Mouse (Mus musculus) thymus, postnatal 4 days (tissue): Measurements from ENCODE around the gene Itgb7.
"Not testable (repeated sequence)": the region's sequence is repeated elsewhere in the genome, so short reads cannot be mapped to it uniquely, and the experiment has no call there.

Experiments used
- DNase-seq: peaks from one replicate; pipeline ENCODE4 v3.0.0; 2021

Itgb7 gene

DNA sequence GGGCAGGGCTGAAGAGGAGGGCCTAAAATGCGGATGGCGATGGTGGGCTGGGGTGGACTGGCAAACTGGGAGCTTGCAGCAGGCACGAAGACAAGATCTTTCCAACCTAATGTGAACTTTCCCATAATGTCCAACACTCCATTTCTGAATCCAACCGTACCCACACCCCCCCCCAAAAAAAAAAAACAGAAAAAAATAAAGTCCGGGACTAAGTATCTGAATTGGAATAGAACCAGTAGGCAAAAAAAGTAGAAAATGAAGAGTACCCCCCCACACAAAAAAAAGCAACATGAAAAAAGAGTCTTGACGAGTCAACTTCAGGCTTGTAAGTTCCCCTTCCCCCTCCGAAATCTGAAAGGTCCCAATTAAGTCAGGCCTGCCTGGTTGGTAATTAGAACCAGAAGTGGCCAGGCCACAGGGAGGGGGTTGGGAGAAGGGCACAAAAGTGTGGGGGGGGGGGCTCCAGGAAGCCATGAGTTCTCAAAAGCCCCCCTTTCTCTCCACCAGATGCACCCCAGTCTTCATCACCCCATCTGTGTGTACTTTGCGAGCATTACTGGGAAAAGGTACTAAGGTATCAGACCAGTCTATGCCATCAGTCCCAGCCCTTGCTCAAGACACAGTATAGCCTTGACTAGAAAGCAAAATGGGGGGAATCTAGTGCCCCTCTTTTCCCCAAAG lies 16.5 kb upstream of the Itgb7 start:
- no peak for DNase-seq

GRCm38 (mm10) chr15:102247252-102248130 lies 15.7 kb upstream of the Itgb7 start:
- peak; percentile 68 for DNase-seq

- peak; percentile 75 for DNase-seq
Observed at GRCm38 (mm10) chr15:102246866-102247251, 15.1 kb upstream of the Itgb7 start.

DNA sequence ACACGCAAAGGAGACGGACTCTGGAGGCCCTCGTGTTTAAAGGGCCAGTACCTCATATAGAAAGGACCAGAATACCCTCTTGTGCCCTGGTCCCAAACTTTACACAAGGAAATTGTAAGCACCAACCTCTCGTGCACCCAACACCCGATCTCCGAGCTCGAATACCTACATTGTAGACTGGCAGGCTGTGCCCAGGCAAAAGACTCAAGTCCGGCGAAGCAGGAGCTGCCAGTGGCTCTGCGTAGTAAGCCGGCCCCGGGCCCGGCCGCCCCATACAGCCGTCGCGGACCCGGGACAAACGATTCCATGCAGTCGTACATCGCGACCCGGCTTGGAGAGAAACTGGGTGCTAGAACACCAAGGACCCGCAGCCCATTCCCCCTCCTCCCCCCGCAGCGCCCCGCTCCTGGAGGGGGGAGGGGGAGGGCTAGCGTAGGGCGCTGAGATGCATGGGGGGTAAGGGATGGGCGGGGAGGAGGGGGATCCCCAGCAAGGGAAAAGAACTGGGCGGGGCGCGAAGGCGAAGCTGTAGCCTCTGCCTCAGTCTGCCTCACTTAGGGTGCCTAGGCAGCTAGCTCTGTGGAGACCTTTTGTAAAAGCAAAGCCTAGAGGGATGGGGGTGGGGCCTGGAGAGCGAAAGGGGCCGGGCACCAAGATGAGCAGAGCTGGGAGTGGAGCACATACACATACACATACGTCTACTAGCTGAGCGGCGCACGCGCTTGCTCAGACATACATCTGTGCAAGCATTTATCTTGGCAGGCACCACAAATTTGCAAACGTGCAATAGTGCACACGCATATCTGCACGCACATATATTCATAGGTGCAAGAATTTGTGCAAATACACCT lies 14.4 kb upstream of the Itgb7 start:
- DNase-seq, result peak; percentile 71

GRCm38 (mm10) chr15:102245461-102245881 lies 13.7 kb upstream of the Itgb7 start:
- DNase-seq, result no peak

DNA sequence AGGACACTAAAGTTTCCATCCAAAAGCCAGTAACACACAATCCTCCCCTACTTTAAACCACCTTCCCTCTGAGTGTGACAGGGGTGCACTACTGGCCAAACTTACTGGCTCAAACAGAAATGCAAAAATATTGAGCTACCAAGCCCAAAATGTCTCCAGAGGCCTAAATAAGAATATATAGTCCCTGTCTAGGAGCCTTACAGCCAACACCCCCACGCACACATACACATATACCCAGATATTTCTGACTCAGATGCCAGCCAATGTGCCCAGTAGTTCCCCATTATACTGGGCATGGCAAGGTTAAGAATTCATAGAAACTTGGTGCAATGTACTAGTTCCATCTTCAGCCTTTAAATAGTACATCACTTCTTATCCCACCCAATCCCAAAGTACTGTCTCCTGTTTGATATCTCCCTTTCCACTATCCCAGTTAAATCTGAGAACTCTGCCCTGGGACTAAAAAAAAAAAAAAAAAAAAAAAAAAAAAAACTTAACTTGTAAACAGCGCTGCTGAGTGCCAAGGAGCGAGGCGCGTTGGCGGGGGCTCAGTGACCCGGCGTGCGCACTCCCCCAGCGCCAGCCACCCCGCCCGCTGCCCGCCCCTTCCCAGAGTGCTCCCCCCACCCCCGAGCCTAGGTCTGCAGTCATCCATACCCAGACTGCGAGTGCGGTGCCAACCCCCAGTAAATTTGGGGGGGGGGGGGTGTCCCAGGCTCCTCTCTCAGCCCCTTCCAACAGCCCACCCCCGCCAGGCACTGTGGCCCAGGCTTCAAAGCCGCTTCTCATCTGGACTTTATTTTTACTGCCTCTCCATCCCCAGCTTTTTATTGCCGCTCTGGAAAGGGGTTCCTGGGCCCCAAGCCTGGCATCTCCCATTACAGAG lies 12.8 kb upstream of the Itgb7 start:
- DNase-seq, result no peak

DNA sequence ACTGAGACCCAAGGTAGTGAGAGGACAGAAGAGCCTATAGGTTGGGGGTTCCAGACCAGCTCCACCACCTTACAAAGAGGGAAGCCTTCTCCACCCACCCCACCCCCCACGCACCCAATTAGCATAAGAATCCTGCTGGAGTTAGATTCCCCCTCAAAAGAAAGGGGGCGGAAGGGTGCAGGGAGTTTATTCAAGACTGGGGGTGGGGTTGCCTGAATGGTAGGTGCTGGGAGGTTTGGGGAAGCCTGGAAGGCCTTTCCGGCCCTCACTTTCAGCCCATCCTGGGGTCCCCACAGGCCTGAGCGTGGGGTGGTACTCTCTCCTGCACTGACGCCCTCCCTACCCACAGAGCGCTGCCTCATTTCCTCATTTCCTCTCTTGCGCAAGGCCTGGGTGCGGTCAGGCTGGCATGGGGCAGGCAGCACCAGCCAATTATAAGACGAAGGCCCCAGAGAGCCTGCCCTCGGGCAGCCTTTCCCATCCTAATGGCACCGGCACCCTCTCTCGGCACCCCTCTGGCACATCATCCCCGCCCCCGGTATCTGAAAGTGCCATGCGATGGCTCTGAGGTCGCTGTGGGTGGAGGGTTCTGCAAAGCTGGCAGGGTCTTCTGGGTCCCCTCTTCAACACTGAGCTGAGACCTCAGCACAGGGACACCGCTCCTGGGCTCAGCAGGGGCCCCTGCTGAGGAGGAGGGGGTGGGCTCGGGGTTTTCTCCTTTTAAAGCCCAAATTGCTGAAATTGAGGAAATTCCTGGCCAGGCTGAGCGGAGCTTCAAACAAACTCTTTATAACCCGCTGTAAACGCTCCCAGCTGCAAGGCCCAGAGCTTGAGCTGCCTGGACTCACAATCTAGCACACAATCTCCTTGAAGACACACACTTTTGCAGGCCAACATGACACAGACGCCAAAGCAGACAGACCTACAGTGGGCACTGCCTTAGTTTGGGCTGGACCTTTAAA lies 11.8 kb upstream of the Itgb7 start:
- peak; percentile 39 for DNase-seq

DNA sequence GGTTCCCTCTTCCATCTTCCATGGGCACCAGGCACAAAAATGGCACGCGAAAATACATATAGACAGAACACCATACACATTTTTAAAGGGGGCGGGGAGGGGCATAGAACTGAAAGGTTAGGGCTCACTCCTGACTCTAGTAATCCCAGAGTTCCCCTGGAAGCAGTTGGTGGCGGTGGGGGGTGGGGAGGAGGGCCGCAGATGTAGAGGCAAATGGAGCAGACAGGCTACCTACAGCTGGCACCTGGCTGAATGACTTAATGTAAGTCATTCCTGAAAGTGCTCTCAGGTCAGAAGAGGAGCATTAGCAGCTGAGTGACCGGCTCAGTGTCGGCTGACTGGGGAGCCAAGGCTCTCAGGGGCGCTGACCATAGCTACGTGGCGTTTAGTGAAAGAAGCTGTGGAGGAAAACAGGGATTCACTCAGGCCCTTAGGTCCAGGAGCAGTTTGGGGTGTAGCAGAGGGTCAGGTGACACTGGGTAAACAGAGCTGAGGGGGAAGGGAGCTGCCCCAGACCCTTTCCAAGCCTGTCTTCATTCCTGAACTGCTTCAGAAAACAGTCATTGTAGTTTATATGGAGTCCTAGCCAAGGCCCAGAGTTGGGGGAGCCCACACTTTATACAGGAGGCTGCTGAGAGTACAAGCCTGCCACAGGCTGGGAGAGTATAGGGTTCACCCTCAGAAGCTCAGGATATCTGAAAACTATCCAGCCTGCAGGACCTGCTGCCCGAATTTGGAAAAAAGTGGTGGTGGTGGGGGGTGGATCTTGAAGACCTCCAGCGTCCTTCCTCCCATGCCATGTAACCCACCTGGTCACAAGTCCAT lies 10.9 kb upstream of the Itgb7 start:
- DNase-seq, result no peak

- peak; percentile 8 for DNase-seq
Observed at GRCm38 (mm10) chr15:102240607-102241006, 8.9 kb upstream of the Itgb7 start.

DNA sequence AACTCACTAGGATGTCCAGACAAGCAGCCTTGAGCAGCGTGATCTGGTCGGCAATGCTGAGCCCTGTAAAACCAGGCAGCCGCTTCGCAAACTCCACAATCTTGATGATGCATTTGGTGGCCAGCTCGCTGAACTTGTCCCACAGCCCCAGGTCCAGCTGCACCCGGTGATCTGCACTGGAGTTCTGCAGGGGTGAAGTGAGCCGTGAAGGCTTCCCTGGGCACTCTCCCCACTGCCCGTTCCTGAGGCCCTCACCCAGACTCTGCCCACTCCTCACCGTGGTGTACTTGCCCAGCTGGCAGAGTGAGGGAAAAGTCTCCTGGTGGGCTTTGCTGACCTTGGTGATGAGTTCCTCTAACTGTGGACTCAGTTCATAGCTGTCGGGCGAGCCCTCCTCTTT lies 8.1 kb upstream of the Itgb7 start:
- DNase-seq, result peak; percentile 9

DNA sequence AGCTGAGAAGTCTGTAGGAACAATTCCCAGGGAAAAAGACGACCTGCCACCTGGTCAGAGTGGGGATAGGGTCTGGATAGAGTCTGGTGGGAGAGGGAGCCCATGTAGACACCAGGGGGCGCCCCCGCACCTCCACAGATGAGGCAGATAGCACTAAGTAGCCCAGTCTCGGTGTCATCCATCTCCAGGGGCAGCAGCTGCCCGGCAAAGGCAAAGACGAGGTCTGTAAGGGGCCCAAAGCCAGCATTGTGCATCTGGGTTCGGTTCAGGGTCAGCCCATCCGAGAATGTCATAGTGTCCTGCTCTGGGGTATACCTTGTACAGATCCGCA lies 7.5 kb upstream of the Itgb7 start:
- peak; percentile 94 for DNase-seq

GRCm38 (mm10) chr15:102238543-102239259 lies 7.0 kb upstream of the Itgb7 start:
- peak; percentile 9 for DNase-seq

- DNase-seq, result peak; percentile 51
Observed at GRCm38 (mm10) chr15:102235371-102236027, 3.8 kb upstream of the Itgb7 start.

- DNase-seq, result no peak
Observed at GRCm38 (mm10) chr15:102233896-102234295, 2.2 kb upstream of the Itgb7 start.

DNA sequence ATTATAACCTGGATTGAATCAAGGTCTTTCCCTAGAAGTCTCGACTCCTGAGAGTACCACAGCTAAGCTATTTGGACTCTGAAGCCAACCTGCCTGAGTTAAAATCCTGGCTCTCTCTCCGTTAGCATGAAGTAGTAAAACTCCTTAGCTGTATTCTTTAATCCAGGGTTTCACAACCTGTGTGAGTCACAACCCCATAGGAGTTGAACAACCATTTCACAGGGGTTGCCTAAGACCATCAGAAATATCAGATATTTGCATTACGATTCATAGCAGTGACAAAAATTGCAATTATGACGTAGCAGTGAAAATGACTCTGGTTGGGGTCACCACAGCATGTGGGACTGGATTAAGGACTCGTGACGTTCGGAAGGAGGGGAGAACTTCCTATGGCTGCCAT lies 1.0 kb upstream of the Itgb7 start:
- DNase-seq, result no peak

DNA sequence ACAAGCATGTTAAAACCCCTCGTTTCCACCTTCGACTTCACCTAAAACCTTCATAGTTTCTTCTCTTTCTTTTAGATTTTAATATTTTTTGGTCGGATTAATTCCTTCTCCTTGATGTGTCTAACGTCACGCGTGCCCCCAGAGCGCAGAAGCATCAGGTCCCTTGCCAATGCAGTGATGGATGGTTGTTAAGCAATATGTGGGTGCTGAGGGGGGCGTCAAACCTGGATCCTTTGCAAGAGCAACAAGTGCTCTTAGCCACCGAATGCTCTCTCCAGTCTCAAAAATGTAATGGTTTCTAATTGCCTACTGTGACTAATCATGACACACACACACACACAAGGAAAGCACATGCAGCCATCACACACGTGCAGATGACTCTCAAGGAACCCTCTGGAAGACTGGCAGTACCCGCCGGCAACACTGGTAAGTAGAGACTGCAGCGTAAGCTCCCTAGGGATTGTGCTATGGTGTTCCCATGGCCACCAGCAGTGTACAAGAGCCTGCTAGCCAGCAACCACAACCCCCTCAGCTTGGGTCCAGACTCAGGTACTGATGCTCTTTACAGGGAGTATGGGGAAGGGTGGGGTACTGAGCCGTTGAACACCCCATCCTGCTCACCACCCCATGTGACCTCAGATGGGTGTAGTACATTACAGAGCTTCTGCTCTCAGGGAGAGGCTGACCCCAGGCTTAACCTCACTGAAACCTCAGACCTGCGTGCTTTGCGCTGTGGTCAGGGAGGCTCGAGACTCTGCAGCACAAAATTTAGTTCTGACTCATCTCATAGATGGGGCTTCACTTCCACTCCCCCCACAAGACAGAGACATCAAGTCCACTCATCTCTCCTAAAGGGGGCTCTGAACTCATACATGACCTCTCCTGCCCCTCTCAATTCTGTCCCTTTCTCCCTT lies 1.1 kb downstream of the Itgb7 start:
- DNase-seq, result no peak

DNA sequence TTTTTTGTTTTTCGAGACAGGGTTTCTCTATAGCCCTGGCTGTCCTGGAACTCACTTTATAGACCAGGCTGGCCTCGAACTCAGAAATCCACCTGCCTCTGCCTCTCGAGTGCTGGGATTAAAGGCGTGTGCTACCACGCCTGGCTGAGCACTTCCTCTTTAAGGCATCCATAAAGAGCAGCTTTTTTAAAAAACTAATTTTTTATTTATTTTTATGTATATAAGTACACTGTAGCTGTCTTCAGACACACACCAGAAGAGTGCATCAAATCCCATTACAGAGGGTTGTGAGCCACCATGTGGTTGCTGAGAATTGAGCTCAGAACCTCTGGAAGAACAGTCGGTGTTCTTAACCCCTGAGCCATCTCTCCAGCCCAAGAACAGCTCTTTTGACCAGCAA lies 6.1 kb downstream of the Itgb7 start:
- DNase-seq, result not testable (repeated sequence)
